Mouse (Mus musculus) adrenal gland, postnatal 10 days (tissue): ENCODE measurements around the gene Pkig. TPM values are rescaled to one million over a fixed set of nuclear protein-coding genes. Genes with fewer than 3 reads are reported as not detected.
"Not testable (repeated sequence)": the region's sequence is repeated elsewhere in the genome, so short reads cannot be mapped to it uniquely, and the experiment has no call there.

Experiments
- DNase-seq: peaks from one replicate; pipeline ENCODE4 v3.0.0; 2021; ENCODE audit warnings: mixed read lengths
- total RNA-seq, 2 experiments: library from RNA; stranded (reverse); gene quantifications; 2 replicates each; pipeline ENCODE4 v1.2.3; 2021

Pkig gene
- total RNA-seq, 2 experiments from 2014 or later: 46.9 to 60.8 TPM

DNA sequence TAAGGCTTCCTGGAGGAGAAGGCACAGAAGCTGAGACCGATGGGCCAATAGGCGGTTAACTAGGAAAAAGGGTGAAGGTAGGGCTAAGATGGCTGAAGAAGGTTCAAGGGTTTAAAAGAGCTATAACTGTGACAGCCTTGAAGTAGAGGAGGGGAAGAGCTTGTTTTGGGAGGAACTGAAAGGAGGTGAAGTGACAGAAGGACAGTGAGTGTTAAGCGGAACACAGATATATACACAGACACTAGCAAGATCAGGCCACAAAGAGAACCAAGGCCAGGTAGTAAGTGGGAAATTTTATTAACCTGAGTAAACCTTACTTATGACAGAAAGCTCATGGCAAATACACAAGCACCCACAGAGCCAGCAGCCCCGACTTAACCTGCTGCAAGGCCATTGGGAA is 18.1 kb downstream of the Pkig start:
- no peak for DNase-seq

DNA sequence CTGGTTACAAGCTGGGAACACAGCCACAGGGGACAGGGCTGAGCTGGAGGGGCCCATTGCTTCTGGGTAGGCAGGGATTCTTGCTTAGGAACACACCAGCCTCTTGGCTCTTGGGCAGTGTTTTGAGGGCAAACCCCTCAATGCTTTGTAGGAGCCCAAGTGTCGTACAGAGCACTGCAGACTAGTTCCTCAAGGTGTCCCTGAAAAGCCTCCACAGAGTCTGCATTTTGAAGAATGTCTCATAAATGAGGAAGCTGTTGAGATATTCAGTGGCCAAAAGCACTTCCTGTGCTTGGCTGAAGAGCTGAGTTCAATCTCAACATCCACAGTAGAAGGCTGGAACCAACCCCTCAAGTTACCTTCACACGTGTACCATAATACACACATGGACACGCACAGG is 18.6 kb downstream of the Pkig start:
- DNase-seq: no peak

DNA sequence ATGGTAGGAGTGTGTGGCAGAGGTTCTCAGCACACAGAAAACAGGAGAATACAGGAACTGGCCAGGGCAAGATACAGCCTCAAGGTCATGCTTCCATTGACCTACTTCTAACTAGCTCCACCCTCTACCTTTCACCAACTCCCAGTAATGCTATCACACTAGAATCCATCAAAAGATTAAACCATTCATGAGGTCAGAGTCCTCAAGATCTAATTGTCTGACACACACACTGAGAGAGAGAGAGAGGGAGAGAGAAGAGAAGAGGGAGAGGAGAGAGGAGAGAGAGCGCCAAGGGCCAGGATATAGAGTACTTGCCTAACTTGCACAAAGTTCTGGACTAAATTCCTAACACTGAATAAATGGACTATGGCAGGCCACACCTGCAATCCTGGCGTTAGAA is 24.2 kb downstream of the Pkig start:
- DNase-seq: no peak

GRCm38 (mm10) chr2:163685287-163685686 is 27.1 kb downstream of the Pkig start:
- DNase-seq: no peak

DNA sequence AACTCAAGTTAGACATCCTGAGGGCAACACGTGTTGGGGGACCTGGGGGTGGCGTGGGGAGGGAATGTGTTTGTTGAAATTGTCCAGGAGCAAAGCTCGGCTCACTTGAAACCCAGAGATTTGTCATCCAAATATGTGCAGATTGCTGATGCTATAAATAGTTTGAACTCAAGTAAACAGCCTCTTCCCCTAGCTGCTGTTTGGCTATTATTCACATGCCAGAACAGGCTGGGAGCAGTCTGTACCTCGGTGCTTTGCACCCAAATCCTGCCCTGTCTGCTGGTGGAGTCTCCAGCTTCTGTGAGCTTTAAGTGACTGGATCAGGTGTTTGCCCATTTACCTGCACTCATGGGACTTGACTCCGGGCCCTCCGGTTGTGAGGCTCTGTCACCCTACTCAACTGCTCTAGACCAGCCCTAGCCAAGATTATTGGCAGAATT is 27.6 kb downstream of the Pkig start:
- no peak for DNase-seq

DNA sequence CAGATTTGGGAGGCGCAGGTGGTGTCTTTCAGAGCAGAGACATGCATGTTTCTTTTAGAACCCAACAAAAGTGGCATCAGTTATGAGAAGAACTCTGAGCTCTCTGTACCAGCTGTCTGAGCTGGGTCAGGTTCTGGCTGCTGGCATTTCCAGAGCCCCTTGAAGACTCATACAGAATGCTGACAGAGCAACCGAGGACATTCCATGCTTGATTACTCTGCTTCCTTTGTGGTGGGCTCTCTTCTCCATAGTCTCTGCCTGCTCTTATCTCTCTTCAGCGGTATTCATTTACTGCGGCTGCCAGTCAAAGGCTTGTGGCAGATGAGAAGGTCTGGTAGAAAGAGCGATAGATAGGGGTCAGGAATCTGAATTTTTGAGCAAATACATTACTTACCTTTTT is 28.0 kb downstream of the Pkig start:
- no peak for DNase-seq

- no peak for DNase-seq
Measured at GRCm38 (mm10) chr2:163686886-163687285, 28.7 kb downstream of the Pkig start.

- not testable (repeated sequence) for DNase-seq
Measured at GRCm38 (mm10) chr2:163688377-163688776, 30.2 kb downstream of the Pkig start.

DNA sequence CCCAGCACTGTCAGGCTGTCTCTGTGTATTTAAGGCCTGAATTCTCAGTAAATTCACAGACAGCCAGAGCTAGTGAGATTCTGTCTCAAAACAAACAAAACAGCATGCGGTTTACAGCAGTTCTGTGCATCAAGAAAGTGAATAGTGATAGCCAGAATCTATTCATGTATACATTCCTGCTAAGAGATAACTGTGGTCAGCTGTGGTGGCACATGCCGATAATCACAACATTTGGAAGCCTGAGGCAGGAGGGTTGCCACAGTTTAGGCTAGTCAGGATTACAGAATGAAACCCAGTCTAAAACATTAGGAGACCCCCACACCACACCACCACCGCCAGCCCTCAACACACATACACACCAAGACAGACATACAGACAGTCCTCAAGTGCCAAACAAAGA is 31.6 kb downstream of the Pkig start:
- DNase-seq: no peak

DNA sequence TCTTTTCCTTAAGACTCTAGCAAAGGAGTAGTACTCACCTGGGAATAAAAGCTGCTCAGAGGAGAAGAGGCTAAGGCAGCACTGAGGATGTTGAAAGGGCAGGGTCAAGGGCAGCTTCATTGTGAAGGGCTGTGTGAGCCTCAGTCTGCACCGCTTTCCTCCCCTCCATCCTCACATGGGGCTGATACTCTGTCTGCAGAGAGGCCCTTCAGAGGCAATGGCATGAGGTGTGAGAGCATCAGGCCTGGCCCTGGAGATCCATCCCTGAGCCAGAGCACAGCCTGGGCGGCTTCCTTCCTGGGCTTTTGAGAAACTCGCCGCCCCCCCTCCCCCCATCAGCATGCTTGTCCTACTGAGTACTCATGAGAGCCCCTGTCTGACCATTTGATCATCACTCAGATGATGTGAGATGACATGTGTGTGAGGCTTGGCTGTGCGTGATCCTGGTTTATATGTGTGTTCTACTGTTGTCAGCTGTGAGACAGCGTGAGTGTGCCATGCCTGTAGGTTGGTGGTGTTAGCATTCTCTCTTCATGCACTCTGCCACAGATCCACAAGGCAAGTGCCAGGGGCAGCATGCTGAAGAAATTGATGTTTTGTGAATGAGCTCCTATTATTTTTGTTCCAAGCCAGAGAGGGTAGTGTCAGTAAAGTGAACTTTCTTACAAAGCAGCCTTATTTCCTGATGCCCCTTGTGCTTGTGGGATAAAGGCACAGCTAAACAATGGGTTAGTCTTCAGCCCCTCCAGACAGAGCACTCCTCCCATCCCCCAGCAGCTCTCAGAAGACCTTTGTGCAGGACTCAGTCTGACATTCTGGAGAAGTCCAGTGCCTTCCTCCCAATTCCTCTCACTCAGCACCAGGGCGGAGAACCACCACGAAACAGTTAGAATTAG is 32.5 kb downstream of the Pkig start:
- DNase-seq: no peak

DNA sequence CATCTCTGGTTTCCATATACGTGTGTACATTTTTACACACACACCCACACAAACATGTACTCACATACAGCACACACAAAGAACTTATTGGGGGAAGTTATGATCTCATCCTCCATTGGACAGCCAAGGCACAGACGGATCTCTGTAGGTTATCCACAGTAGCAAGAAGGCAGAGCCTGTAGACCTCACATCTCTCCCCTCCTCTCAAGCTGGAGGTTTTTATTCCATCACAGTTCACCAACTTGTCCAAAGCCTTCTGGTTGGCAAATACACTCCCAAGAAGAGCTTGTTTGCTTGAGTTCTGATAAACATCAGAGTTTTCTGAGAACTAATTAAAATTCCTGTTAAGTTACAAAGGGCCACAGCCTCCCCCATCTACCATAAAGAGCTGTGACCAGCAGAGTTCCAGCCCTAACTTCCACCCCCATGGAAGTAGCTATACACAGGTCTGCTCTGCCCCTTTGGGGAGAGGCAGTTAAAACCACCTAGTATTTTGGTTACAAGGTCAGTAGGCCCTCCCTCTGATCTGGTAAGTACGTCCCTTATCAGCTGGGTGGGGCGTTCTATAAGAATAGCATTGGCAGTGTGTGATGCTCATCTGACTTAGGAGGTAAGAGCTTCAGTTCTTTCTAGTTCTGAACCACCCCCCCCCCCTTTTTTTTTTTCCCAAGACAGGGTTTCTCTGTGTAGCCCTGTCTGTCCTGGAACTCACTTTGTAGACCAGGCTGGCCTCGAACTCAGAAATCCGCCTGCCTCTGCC is 33.8 kb downstream of the Pkig start:
- no peak for DNase-seq

GRCm38 (mm10) chr2:163692873-163693612 is 34.9 kb downstream of the Pkig start:
- DNase-seq: no peak

DNA sequence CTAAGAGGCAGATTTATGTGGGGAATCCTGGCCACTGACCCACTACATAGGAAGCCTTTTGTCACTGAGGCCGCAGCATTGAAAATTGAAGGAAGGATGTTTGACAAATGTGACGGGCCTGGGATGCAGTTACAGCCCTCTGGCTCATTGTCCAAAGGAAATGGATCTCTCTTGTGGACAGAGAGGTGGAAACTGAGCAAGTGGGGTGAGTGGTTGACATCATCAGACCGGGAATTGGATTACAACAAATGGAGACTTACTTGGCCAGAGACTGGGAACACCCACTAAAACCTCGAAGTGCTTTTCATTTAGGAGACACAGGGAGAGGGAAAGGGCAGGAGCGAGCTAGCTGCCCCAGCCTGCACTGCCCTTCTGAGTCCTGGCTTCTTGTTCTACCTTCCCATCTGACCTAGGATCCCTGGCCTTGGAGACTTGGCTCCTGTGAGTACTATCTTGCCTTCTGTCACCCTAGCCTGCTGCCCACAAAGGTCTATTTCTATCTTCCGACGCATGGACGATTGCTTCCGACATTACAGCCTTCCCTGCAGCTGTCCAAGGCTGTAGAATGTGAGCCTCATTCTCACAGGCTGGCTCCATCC is 35.6 kb downstream of the Pkig start:
- no peak for DNase-seq

GRCm38 (mm10) chr2:163696763-163697162 is 38.6 kb downstream of the Pkig start:
- no peak for DNase-seq

DNA sequence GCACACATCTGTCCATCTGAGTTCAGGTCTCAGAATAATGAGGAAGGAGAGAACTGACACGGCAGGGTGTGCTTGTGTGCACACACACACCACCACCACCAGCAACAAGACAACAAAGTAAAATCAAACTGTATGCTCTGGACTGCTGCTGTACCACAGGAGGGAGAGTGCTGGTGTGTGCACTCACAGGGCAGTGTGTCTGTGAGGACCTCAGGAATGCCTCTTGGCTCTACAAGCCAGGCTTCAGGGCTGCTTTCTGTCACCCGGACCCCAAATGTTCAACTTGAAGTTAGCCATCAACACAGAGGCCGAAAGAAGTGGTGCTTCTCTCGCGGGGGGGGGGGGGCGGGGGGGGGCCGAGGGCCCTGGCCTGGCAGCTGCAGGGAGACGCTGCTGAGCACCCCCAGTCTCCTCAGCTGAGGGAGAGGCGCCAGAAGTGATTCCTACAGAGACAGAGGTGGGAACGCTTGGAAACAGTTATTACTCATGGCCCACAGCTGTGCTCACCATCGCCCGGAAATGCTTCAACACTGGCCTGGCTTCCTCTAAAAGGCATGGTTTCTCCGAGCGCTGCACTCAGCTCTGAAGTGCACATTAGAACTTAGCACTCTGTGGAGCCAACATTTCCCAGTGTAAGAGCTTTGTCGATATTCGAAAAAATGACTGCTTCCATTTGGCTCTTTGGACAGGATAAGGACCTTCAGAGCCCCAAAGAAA is 39.7 kb downstream of the Pkig start:
- DNase-seq: no peak

DNA sequence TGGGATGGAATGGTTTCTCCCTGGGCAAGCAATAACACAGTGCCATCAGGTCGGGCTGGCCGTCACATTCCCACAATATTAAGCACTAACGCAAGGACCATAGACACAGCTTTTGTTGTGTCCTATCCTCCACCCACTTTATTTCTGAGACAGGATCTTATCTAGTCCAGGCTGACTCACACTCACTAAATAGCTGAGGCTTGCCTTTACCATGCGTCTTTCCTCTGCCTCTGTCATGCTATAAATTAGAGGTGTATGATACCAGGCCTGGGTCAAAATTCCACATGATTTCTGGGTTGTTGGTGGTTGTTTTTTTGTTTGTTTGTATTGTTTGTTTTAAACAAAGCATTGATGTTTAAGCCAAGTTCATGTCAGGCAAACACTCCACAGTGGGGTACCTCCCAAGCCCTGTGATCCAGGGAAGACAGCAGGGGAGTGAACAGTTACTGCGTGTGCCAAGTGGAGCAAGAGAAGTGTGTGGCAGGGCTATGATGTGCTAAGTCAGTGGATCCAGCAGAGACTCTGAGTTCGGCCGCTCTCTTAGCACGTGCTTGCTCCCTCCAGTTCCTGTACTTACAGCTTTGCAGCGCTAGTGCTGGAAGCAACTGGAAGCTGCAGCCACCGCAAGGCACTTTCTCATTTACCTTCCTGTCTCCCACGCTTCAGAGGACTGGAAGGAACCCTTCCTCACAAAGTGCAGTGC is 41.0 kb downstream of the Pkig start:
- no peak for DNase-seq

- no peak for DNase-seq
Measured at GRCm38 (mm10) chr2:163702431-163702830, 44.2 kb downstream of the Pkig start.

GRCm38 (mm10) chr2:163702921-163703320 is 44.7 kb downstream of the Pkig start:
- no peak for DNase-seq

GRCm38 (mm10) chr2:163703599-163704260 is 45.5 kb downstream of the Pkig start:
- DNase-seq: no peak

DNA sequence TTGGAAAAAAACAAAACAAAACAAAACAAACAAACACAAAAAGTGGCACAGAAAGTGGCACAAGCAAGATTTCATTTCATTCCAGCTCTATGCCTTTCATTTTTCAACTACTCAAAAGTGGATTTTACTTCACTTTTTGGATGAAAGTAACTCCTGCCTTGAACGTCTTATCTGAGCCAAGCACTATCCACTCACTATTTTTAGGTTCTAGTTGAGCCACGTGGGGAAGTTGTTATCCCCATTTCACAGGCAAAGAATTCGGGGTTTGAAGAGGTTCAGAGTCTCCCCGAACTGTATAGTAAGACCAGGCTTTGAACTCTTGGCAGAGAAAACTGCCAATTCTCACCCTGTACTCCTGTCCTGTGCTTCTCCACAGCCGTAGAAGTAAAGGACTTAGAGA is 50.1 kb downstream of the Pkig start:
- DNase-seq: no peak
